Mouse (Mus musculus) left cerebral cortex, postnatal 10 days (tissue): ENCODE measurements at regions not wholly inside any gene's neighbourhood (a gene's known extent, or its start where the extent isn't known, plus 50 kb on each side); places are given as distances from the start of the nearest gene placed in this dataset.

ENCODE experiments used
- DNase-seq, 2 experiments: peaks; one replicate each; pipeline ENCODE4 v3.0.0; 2021 to 2022; ENCODE audit warnings: low spot score in 2 of 2, mixed read lengths in 1 of 2; ENCODE audit errors: extremely low spot score in 1 of 2
- intact Hi-C: fragments of 180-260 bp; cut with DNase I; formaldehyde crosslinking; loops from one replicate; pipeline ENCODE4 v1.15.1; 2025

GRCm38 (mm10) chr10:6053207-6053606 lies 131.0 kb upstream of the Rgs17 start:
- DNase-seq: no peak

GRCm38 (mm10) chr10:6043358-6043757 lies 121.2 kb upstream of the Rgs17 start:
- no peak for DNase-seq
- intact Hi-C loops: no loop called here

More at GRCm38 (mm10) chr10:6053207-6053606, 131.0 kb upstream of the Rgs17 start:
- intact Hi-C loops: no loop called here

- DNase-seq: no peak
- intact Hi-C loops: loop anchor here (5.0 kb wide), 2 partner anchors 653 to 748 kb away; no protein-coding TSS in a partner anchor
Measured at GRCm38 (mm10) chr10:6039771-6040170, 117.6 kb upstream of the Rgs17 start.

- DNase-seq: peak; percentile 67 to 70
- intact Hi-C loops: loop anchor here (5.0 kb wide), 2 partner anchors 656 to 751 kb away; no protein-coding TSS in a partner anchor
Measured at GRCm38 (mm10) chr10:6035792-6036487, 113.7 kb upstream of the Rgs17 start.

GRCm38 (mm10) chr10:6032469-6032868 lies 110.3 kb upstream of the Rgs17 start:
- no peak for DNase-seq
- intact Hi-C loops: no loop called here

- intact Hi-C loops: no loop called here
- DNase-seq: no peak
Measured at GRCm38 (mm10) chr10:6027551-6027950, 105.4 kb upstream of the Rgs17 start.

- intact Hi-C loops: no loop called here
Measured at GRCm38 (mm10) chr10:6026317-6026716, 104.1 kb upstream of the Rgs17 start.

GRCm38 (mm10) chr10:6022609-6023283 lies 100.5 kb upstream of the Rgs17 start:
- no peak for DNase-seq
- intact Hi-C loops: no loop called here

More at GRCm38 (mm10) chr10:6026317-6026716, 104.1 kb upstream of the Rgs17 start:
- no peak for DNase-seq

- intact Hi-C loops: no loop called here
Measured at GRCm38 (mm10) chr10:6020944-6021684, 98.9 kb upstream of the Rgs17 start.

GRCm38 (mm10) chr10:6013743-6014142 lies 91.5 kb upstream of the Rgs17 start:
- no peak for DNase-seq
- intact Hi-C loops: no loop called here

More at GRCm38 (mm10) chr10:6020944-6021684, 98.9 kb upstream of the Rgs17 start:
- no peak for DNase-seq

- peak in 1 of 2 experiments; percentile 34 for DNase-seq
- intact Hi-C loops: no loop called here
Measured at GRCm38 (mm10) chr10:6011541-6011940, 89.3 kb upstream of the Rgs17 start.

- intact Hi-C loops: no loop called here
- DNase-seq: peak in 1 of 2 experiments; percentile 26
Measured at GRCm38 (mm10) chr10:6011029-6011428, 88.8 kb upstream of the Rgs17 start.

GRCm38 (mm10) chr10:6007238-6007972 lies 85.2 kb upstream of the Rgs17 start:
- intact Hi-C loops: no loop called here
- no peak for DNase-seq

GRCm38 (mm10) chr10:5981433-5981832 lies 59.2 kb upstream of the Rgs17 start:
- intact Hi-C loops: no loop called here
- no peak for DNase-seq

GRCm38 (mm10) chr10:5978534-5978933 lies 56.3 kb upstream of the Rgs17 start:
- DNase-seq: no peak
- intact Hi-C loops: no loop called here
